Mouse (Mus musculus) testis, adult 10 weeks (tissue): ENCODE results near the gene Olfr1242. TPM values are rescaled to one million over a fixed set of nuclear protein-coding genes. Genes with fewer than 3 reads are reported as not detected.

Experiments
- polyA plus RNA-seq: library from polyadenylated mRNA; stranded (reverse); fragments of 350-450 nt; fragmentation: Illumina TruSeq; extraction: RNeasy Lipid Tissue Mini Kit (QIAGEN cat#74804); gene quantifications from one replicate; pipeline ENCODE4 v1.2.3, GENCODE M21; 2014; ENCODE audit warnings: low read depth, low replicate concordance

The Olfr1242 gene
- polyA plus RNA-seq: not detected

DNA sequence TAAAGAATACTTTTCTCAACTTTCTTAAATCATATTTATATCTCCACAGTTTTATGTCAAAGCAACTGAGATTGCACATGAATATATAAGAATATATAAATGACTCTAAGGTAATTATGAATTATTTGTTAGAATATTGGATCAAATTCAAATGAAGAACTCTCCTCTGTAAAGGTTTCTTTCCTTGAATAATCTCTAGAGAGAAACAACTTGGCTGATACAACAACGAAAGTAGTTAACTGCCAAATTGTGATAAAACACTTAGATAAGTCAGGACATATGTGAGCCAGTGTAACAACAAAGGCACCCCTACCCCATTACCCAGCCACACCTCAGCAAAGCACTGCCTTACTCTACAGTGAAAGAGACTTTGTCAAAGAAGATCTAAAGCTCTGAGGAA lies at the start of gene Olfr1242:
TSS of gene Olfr1242 (minus strand) at position 101 of the 400 bp plus-strand sequence.

DNA sequence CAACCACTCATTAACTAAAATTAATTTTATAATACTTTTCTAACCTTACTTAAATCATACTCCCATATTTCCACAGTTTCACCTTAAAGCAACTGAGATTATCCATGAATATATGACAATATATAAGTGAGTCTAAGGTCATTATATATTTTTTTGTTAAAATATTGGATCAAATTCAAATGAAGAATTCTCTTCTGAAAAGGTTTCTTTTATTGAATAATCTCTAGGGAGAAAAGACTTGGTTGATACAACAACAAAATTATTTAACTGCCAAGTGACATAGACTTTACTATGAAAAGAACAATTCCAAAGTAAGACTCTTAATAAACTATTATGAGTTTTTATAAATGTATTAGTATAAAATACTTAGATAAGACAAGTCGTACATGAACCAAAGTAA lies 33.3 kb upstream of the Olfr1242 start, which contains the start of gene Olfr1243:
TSS of gene Olfr1243 (minus strand) at position 101 of the 400 bp plus-strand sequence.

DNA sequence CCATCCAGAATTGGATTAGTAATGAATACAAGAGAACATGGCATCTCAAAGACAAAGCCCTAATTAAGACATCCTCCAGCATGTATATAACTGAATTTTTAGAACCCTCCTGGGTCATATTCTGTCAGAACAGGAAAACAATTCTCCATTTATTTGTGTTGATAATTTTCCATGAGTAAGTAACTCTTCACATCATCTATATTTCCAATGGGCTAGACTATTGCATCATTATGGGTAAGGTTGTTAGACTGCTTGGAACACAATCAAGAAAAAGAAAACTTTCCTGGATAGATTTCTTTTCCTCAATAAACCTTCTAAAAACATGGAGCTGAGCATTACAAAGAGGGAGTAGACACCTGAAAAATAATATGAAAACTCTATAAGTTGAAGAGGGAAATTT lies 11.1 kb downstream of the Olfr1242 start, which contains the start of gene Olfr1241:
TSS of gene Olfr1241 (minus strand) at position 101 of the 400 bp plus-strand sequence.

DNA sequence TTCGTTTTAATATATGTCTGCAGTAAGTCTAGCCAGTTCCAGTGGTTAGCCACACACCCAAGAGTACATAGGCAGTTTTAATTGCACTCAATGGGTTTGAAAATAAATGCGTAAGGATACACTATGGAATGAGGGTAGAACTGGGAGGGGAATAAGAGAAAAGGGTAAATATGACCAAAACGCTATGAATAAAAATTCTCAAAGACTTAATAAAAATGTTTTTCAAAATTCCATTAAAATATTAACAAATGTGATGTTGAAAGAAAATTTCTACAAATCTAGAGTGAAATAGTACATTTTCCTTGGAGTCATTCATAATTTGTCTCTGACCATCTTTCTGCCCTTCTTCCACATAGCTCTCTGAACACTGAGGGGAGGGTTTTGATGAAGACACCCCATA lies 55.2 kb downstream of the Olfr1242 start, which contains the start of gene Olfr1240:
TSS of gene Olfr1240 (minus strand) at position 101 of the 400 bp plus-strand sequence.

Other genes starting within 250 kb of the Olfr1242 start
- gene Olfr1228, start 244.3 kb downstream of the Olfr1242 start, polyA plus RNA-seq: not detected
- not detected for gene Olfr1229, start 210.3 kb downstream of the Olfr1242 start, polyA plus RNA-seq
- not detected for gene Olfr1230, start 201.1 kb downstream of the Olfr1242 start, polyA plus RNA-seq
- gene Olfr1231, start 191.3 kb downstream of the Olfr1242 start, polyA plus RNA-seq: not detected
- gene Olfr1232, start 168.7 kb downstream of the Olfr1242 start, polyA plus RNA-seq: not detected
- 0.10 TPM for gene Olfr1233, start 155.9 kb downstream of the Olfr1242 start, polyA plus RNA-seq
- not detected for gene Olfr1234, start 133.5 kb downstream of the Olfr1242 start, polyA plus RNA-seq
- not detected for gene Olfr1238, start 88.7 kb downstream of the Olfr1242 start, polyA plus RNA-seq
- gene Olfr1239, start 77.9 kb downstream of the Olfr1242 start, polyA plus RNA-seq: not detected
- not detected for gene Olfr1240, start 55.3 kb downstream of the Olfr1242 start, polyA plus RNA-seq
- gene Olfr1241, start 11.2 kb downstream of the Olfr1242 start, polyA plus RNA-seq: not detected
- gene Olfr1243, start 33.2 kb upstream of the Olfr1242 start, polyA plus RNA-seq: not detected
- not detected for gene Olfr1245, start 80.1 kb upstream of the Olfr1242 start, polyA plus RNA-seq
- not detected for gene Olfr1246, start 94.8 kb upstream of the Olfr1242 start, polyA plus RNA-seq
- gene Olfr1247, start 115.8 kb upstream of the Olfr1242 start, polyA plus RNA-seq: not detected
- not detected for gene Olfr1248, start 119.9 kb upstream of the Olfr1242 start, polyA plus RNA-seq
- not detected for gene Olfr1249, start 136.6 kb upstream of the Olfr1242 start, polyA plus RNA-seq
- gene Olfr1250, start 163.1 kb upstream of the Olfr1242 start, polyA plus RNA-seq: 0.18 TPM
- gene Olfr1251, start 173.6 kb upstream of the Olfr1242 start, polyA plus RNA-seq: 0.34 TPM
- not detected for gene Olfr1252, start 226.7 kb upstream of the Olfr1242 start, polyA plus RNA-seq